Mouse (Mus musculus): ENCODE results near the gene Gm29133.
A peak's percentile ranks its signal among the peaks of the same experiment; 100 is the strongest.

Gm29133 gene

GRCm38 (mm10) chr3:75747897-75748296 is at the start of gene Gm29133:
TSS of gene Gm29133 (plus strand) at chr3:75748197.
- peak; percentile 33 for DNase-seq (ENCODE audit: low read depth, low spot score)

- no peak for DNase-seq (ENCODE audit: low read depth, low spot score)
Measured at GRCm38 (mm10) chr3:75699088-75699487, 48.9 kb upstream of the Gm29133 start.

GRCm38 (mm10) chr3:75701336-75701735 is 46.7 kb upstream of the Gm29133 start:
- DNase-seq (ENCODE audit: low read depth, low spot score), result no peak

GRCm38 (mm10) chr3:75706536-75706935 is 41.5 kb upstream of the Gm29133 start:
- DNase-seq (ENCODE audit: low read depth, low spot score), result no peak

- no peak for DNase-seq (ENCODE audit: low read depth, low spot score)
Measured at GRCm38 (mm10) chr3:75713678-75714295, 34.2 kb upstream of the Gm29133 start.

GRCm38 (mm10) chr3:75720663-75721062 is 27.3 kb upstream of the Gm29133 start:
- DNase-seq (ENCODE audit: low read depth, low spot score), result peak; percentile 30

GRCm38 (mm10) chr3:75730982-75731600 is 16.9 kb upstream of the Gm29133 start:
- no peak for DNase-seq (ENCODE audit: low read depth, low spot score)

- no peak for DNase-seq (ENCODE audit: low read depth, low spot score)
Measured at GRCm38 (mm10) chr3:75743664-75744437, 4.1 kb upstream of the Gm29133 start.

GRCm38 (mm10) chr3:75745343-75745742 is 2.7 kb upstream of the Gm29133 start:
- DNase-seq (ENCODE audit: low read depth, low spot score), result no peak

- no peak for DNase-seq (ENCODE audit: low read depth, low spot score)
Measured at GRCm38 (mm10) chr3:75763351-75763750, 15.4 kb downstream of the Gm29133 start.

- no peak for DNase-seq (ENCODE audit: low read depth, low spot score)
Measured at GRCm38 (mm10) chr3:75774253-75774652, 26.3 kb downstream of the Gm29133 start.

GRCm38 (mm10) chr3:75808001-75808400 is 60.0 kb downstream of the Gm29133 start:
- DNase-seq (ENCODE audit: low read depth, low spot score), result peak; percentile 40

- DNase-seq (ENCODE audit: low read depth, low spot score), result no peak
Measured at GRCm38 (mm10) chr3:75823934-75824333, 75.9 kb downstream of the Gm29133 start.

GRCm38 (mm10) chr3:75824458-75824857 is 76.5 kb downstream of the Gm29133 start:
- no peak for DNase-seq (ENCODE audit: low read depth, low spot score)

- DNase-seq (ENCODE audit: low read depth, low spot score), result no peak
Measured at GRCm38 (mm10) chr3:75834827-75835226, 86.8 kb downstream of the Gm29133 start.

GRCm38 (mm10) chr3:75835286-75835967 is 87.4 kb downstream of the Gm29133 start:
- DNase-seq (ENCODE audit: low read depth, low spot score), result no peak

Data from mesoderm, embryonic 11.5 days (tissue).